Comparison of ENCODE assay signal across 20 mouse cellular contexts in the genomic region with DNA sequence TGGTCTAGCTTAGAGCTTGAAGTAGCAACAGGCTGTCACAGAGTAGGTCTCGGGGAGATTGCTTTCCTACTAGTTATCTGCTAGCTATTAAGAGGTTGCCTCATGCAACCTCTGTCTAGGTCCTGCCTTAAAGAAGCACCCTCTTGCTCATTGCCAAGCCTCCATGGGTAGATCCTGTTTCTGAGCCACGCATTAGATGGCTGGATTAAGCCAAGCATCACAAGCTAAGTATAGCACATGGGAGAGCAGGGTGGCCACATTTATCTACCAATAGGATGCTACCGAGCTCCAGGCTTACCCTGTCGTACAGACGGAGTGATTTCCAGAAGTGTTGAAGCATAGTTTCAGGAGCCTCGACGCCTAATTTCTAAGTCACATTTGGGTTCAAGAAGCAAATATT.
A peak's percentile ranks its signal among the peaks of the same experiment; 100 is the strongest.
DNase-seq lines count a peak whose midpoint lies in the region; ATAC-seq and TF ChIP-seq lines count a peak whose summit lies in the region.
"Had no signal": no experiment of that assay in that cellular context is flagged by ENCODE, and none has a peak within 500 bp of the region (broad histone marks: within the 10 kb centered on the region; RNA-seq: fewer than 3 reads in every experiment).

No protein-coding gene starts in this region.

- no peaks in the 10 kb centered on the region for H3K27me3 ChIP-seq in midbrain, embryonic 11.5 days (ENCODE audit: control insufficient read depth, insufficient read depth, low read length)
- no peaks in the 10 kb centered on the region for H3K27me3 ChIP-seq in midbrain, embryonic 10.5 days (ENCODE audit: low read depth, poor library complexity, severe bottlenecking)
- H3K27me3 ChIP-seq: forebrain, embryonic 13.5 days; hindbrain, embryonic 15.5 days had no signal

- 88% methylated on average over 7 of the region's 7 CpGs for WGBS in midbrain, embryonic 11.5 days
- 94% methylated on average over 7 of the region's 7 CpGs for WGBS in midbrain, embryonic 10.5 days

- intact Hi-C loops in gastrocnemius, adult 2 months (cut with DNase I) = loop anchor here (10.0 kb wide), 1 partner anchor 114 kb away; a partner anchor contains a TSS

- peak; percentile 65 for DNase-seq in gastrocnemius, adult 2 months
- no peak for DNase-seq in gastrocnemius, postnatal 4 days (ENCODE audit: low spot score in 2 of 2)
- DNase-seq in midbrain, embryonic 11.5 days (ENCODE audit: low spot score, missing footprints) = peak; percentile 41
- no peak for DNase-seq in midbrain, embryonic 10.5 days (ENCODE audit: low spot score)
- peak; percentile 94 for DNase-seq in skeletal muscle tissue, adult 2 months (ENCODE audit: low read depth, low spot score)
- no peak for DNase-seq in right cerebral cortex, postnatal 25 days
- DNase-seq: adrenal gland, adult 2 months; adrenal gland, postnatal 14 days; cerebellum, adult 11 months; cerebellum, adult 8-10 months; cerebellum, postnatal 14 days; heart, adult 2 months had no signal

- no peaks in the 10 kb centered on the region for H3K36me3 ChIP-seq in midbrain, embryonic 11.5 days (ENCODE audit: control insufficient read depth, insufficient read depth, low read length)
- no peaks in the 10 kb centered on the region for H3K36me3 ChIP-seq in midbrain, embryonic 10.5 days
- H3K36me3 ChIP-seq: forebrain, embryonic 10.5 days; hindbrain, embryonic 12.5 days; hindbrain, embryonic 15.5 days had no signal

- H3K27ac ChIP-seq in gastrocnemius, adult 2 months = peak overlapping the region; percentile 88
- H3K27ac ChIP-seq in midbrain, embryonic 11.5 days (ENCODE audit: low read depth, low read length) = no peak overlapping the region
- H3K27ac ChIP-seq in midbrain, embryonic 10.5 days (replicated peaks) = no peak overlapping the region
- H3K27ac ChIP-seq: forebrain, embryonic 10.5 days; forebrain, embryonic 13.5 days; heart, adult 2 months; hindbrain, embryonic 12.5 days; hindbrain, embryonic 15.5 days had no signal

- H3K4me1 ChIP-seq in midbrain, embryonic 11.5 days (ENCODE audit: control insufficient read depth, insufficient read depth, low read length) = peaks cover 4% of the 10 kb centered on the region; the same call in 1 of the 2 replicates
- H3K4me1 ChIP-seq in midbrain, embryonic 10.5 days = peaks cover 17% of the 10 kb centered on the region
- H3K4me1 ChIP-seq: hindbrain, embryonic 12.5 days; hindbrain, embryonic 15.5 days had no signal

- no peak overlapping the region for H3K4me3 ChIP-seq in gastrocnemius, adult 2 months
- no peak overlapping the region for H3K4me3 ChIP-seq in midbrain, embryonic 11.5 days (ENCODE audit: low read depth, low read length)
- no peak overlapping the region for H3K4me3 ChIP-seq in midbrain, embryonic 10.5 days
- H3K4me3 ChIP-seq: forebrain, embryonic 10.5 days; forebrain, embryonic 13.5 days; heart, adult 2 months; hindbrain, embryonic 12.5 days; hindbrain, embryonic 15.5 days had no signal

- TF ChIP-seq CTCF in gastrocnemius, adult 2 months (IDR thresholded peaks at IDR 0.05) = no peak

- H3K9me3 ChIP-seq in midbrain, embryonic 11.5 days (ENCODE audit: control insufficient read depth, low read length) = no peaks in the 10 kb centered on the region
- no peaks in the 10 kb centered on the region for H3K9me3 ChIP-seq in midbrain, embryonic 10.5 days (replicated peaks)
- H3K9me3 ChIP-seq: forebrain, embryonic 10.5 days; forebrain, embryonic 13.5 days; hindbrain, embryonic 12.5 days; hindbrain, embryonic 15.5 days had no signal

- H3K4me2 ChIP-seq in midbrain, embryonic 11.5 days = no peak overlapping the region
- H3K4me2 ChIP-seq: forebrain, embryonic 13.5 days; heart, embryonic 11.5 days; hindbrain, embryonic 12.5 days; hindbrain, embryonic 15.5 days had no signal

- H3K9ac ChIP-seq in midbrain, embryonic 11.5 days (ENCODE audit: low read length) = no peak overlapping the region
- H3K9ac ChIP-seq: forebrain, embryonic 13.5 days; hindbrain, embryonic 12.5 days; hindbrain, embryonic 15.5 days had no signal

- ATAC-seq in midbrain, embryonic 11.5 days (ENCODE audit: low FRiP score) = no peak
- ATAC-seq: CD4-positive, CD25-positive, alpha-beta regulatory T cell, adult 4 months; forebrain, embryonic 16.5 days; intestine, postnatal 0 days had no signal

Comparison
In these comparisons a context has a peak if more than half of its experiments do, and no peak if none do; other contexts are left out.
1. DNase-seq: peak in gastrocnemius, adult 2 months (single experiment), midbrain, embryonic 11.5 days (single experiment) and skeletal muscle tissue, adult 2 months (single experiment); none in gastrocnemius, postnatal 4 days (0 of 2), midbrain, embryonic 10.5 days (single experiment) and right cerebral cortex, postnatal 25 days (single experiment).